Mouse (Mus musculus) C2C12 (cell line): ENCODE measurements around the gene Pde8a.

Experiments
- CEBPB ChIP-seq: IDR thresholded peaks from one replicate; pipeline ENCODE4 v1.6.1; 2011; ENCODE audit warnings: low read depth, mild to moderate bottlenecking, control low read depth, moderate library complexity
- CTCF ChIP-seq: IDR thresholded peaks from one replicate; pipeline ENCODE4 v1.5.1; 2011; ENCODE audit not compliant: control insufficient read depth, insufficient read depth, insufficient read length
- FOSL1 ChIP-seq: IDR thresholded peaks from one replicate; pipeline ENCODE4 v1.8.0; 2011; ENCODE audit warnings: mild to moderate bottlenecking, low read length; ENCODE audit not compliant: poor library complexity, insufficient read depth, severe bottlenecking
- MAX ChIP-seq: IDR thresholded peaks from one replicate; pipeline ENCODE4 v1.6.1; 2011; ENCODE audit warnings: mild to moderate bottlenecking, control low read depth
- MYOD1 ChIP-seq: IDR thresholded peaks from one replicate; pipeline ENCODE4 v1.6.1; 2011; ENCODE audit warnings: low read depth; ENCODE audit not compliant: control insufficient read depth, insufficient read length
- MYOG ChIP-seq: IDR thresholded peaks from one replicate; pipeline ENCODE4 v1.6.1; 2011; ENCODE audit not compliant: control insufficient read depth, insufficient read length; ENCODE audit errors: extremely low read depth
- USF1 ChIP-seq: IDR thresholded peaks from one replicate; pipeline ENCODE4 v1.6.1; 2011; ENCODE audit warnings: low read depth, mild to moderate bottlenecking, control low read depth, moderate library complexity

DNA sequence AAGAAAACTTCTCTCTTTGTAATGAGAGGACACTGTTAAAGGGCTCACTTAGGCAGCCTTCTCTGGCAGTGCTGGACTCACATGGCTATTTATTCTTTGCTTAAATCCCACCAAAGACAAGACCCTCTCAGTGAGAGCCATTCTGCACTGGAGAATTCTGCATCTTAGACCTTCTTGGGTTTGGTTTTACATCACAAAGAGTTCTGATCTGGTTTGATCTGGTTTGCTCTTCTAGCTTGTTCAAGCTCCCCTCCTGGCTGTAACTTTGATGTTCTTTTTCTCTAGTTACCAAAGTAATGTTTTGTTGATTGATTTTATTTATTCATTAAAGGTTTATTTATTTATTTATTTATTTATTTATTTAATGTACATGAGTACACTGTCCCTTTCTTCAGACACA, 30.2 kb upstream of the Pde8a start:
- no peak for TF ChIP-seq CTCF
- no peak for TF ChIP-seq MAX
- TF ChIP-seq USF1: no peak
- TF ChIP-seq MYOD1: no peak
- TF ChIP-seq CEBPB: no peak
- no peak for TF ChIP-seq MYOG
- TF ChIP-seq FOSL1: no peak
